Mouse (Mus musculus) kidney, postnatal 10 days (tissue): ENCODE measurements around the gene Upp2.

Experiments used
- DNase-seq: peaks from one replicate; pipeline ENCODE4 v3.0.0; 2021; ENCODE audit warnings: mixed read lengths

The Upp2 gene

GRCm38 (mm10) chr2:58567066-58567810, at the start of gene Upp2, which contains the start of gene Acvr1:
TSS of gene Upp2 (plus strand) at chr2:58567298.
TSS of gene Acvr1 (minus strand) at chr2:58567157.
- peak; percentile 94 for DNase-seq

- DNase-seq, result no peak
Observed at GRCm38 (mm10) chr2:58518517-58518916, 48.6 kb upstream of the Upp2 start.

GRCm38 (mm10) chr2:58520727-58521126, 46.4 kb upstream of the Upp2 start:
- no peak for DNase-seq

- no peak for DNase-seq
Observed at GRCm38 (mm10) chr2:58521621-58522020, 45.5 kb upstream of the Upp2 start.

GRCm38 (mm10) chr2:58523097-58523496, 44.0 kb upstream of the Upp2 start:
- no peak for DNase-seq

GRCm38 (mm10) chr2:58523894-58524293, 43.2 kb upstream of the Upp2 start:
- DNase-seq, result no peak

GRCm38 (mm10) chr2:58524356-58524755, 42.7 kb upstream of the Upp2 start:
- peak; percentile 31 for DNase-seq

- no peak for DNase-seq
Observed at GRCm38 (mm10) chr2:58527786-58528185, 39.3 kb upstream of the Upp2 start.

GRCm38 (mm10) chr2:58529384-58529783, 37.7 kb upstream of the Upp2 start:
- DNase-seq, result no peak

- DNase-seq, result peak; percentile 43
Observed at GRCm38 (mm10) chr2:58529860-58530440, 37.1 kb upstream of the Upp2 start.

GRCm38 (mm10) chr2:58530521-58530920, 36.6 kb upstream of the Upp2 start:
- no peak for DNase-seq

- DNase-seq, result peak; percentile 84
Observed at GRCm38 (mm10) chr2:58532260-58532850, 34.7 kb upstream of the Upp2 start.

GRCm38 (mm10) chr2:58533521-58534001, 33.5 kb upstream of the Upp2 start:
- DNase-seq, result no peak

GRCm38 (mm10) chr2:58534379-58534778, 32.7 kb upstream of the Upp2 start:
- no peak for DNase-seq

- peak; percentile 64 for DNase-seq
Observed at GRCm38 (mm10) chr2:58535233-58535632, 31.9 kb upstream of the Upp2 start.

- no peak for DNase-seq
Observed at GRCm38 (mm10) chr2:58536796-58537195, 30.3 kb upstream of the Upp2 start.

- DNase-seq, result no peak
Observed at GRCm38 (mm10) chr2:58538196-58538595, 28.9 kb upstream of the Upp2 start.

- no peak for DNase-seq
Observed at GRCm38 (mm10) chr2:58543252-58543651, 23.8 kb upstream of the Upp2 start.

GRCm38 (mm10) chr2:58544368-58544767, 22.7 kb upstream of the Upp2 start:
- no peak for DNase-seq

GRCm38 (mm10) chr2:58546264-58546663, 20.8 kb upstream of the Upp2 start:
- DNase-seq, result no peak

GRCm38 (mm10) chr2:58548943-58549342, 18.2 kb upstream of the Upp2 start:
- no peak for DNase-seq

GRCm38 (mm10) chr2:58549960-58550359, 17.1 kb upstream of the Upp2 start:
- no peak for DNase-seq

- no peak for DNase-seq
Observed at GRCm38 (mm10) chr2:58550488-58550887, 16.6 kb upstream of the Upp2 start.

- no peak for DNase-seq
Observed at GRCm38 (mm10) chr2:58551866-58552265, 15.2 kb upstream of the Upp2 start.
